Mouse (Mus musculus) neural tube, embryonic 11.5 days (tissue): ENCODE measurements at regions not wholly inside any gene's neighbourhood (a gene's known extent, or its start where the extent isn't known, plus 50 kb on each side); places are given as distances from the start of the nearest gene placed in this dataset.
A peak's percentile ranks its signal among the peaks of the same experiment; 100 is the strongest.
"Not testable (repeated sequence)": the region's sequence is repeated elsewhere in the genome, so short reads cannot be mapped to it uniquely, and the experiment has no call there.

Source experiments
- ATAC-seq: fragments of 200-750 bp; cut with Nextera tagmentation; 2 replicates; pipeline ENCODE4 v1.8.0; 2017; ENCODE audit warnings: moderate number of reproducible peaks, mild to moderate bottlenecking, moderate TSS enrichment, moderate library complexity; ENCODE audit not compliant: insufficient read depth, low FRiP score, low TSS enrichment
- DNase-seq: peaks from one replicate; pipeline ENCODE4 v3.0.0-alpha.2; 2015; ENCODE audit warnings: low spot score
- H3K27ac ChIP-seq: fragments of 300-500 bp; sonication (generic); 2 replicates; pipeline ENCODE4 v1.5.1; 2014; ENCODE audit warnings: low read depth, mild to moderate bottlenecking, low read length
- H3K27me3 ChIP-seq: fragments of 300-500 bp; sonication (generic); 2 replicates; pipeline ENCODE4 v1.6.1; 2014; ENCODE audit warnings: mild to moderate bottlenecking, low read length, mixed read lengths; ENCODE audit not compliant: control insufficient read depth, insufficient read depth
- H3K36me3 ChIP-seq: fragments of 300-500 bp; sonication (generic); 2 replicates; pipeline ENCODE4 v1.6.1; 2014; ENCODE audit warnings: mild to moderate bottlenecking, low read length, moderate library complexity, mixed read lengths; ENCODE audit not compliant: control insufficient read depth, insufficient read depth
- H3K4me1 ChIP-seq: fragments of 300-500 bp; sonication (generic); 2 replicates; pipeline ENCODE4 v1.6.1; 2014; ENCODE audit warnings: low read length, mixed read lengths; ENCODE audit not compliant: control insufficient read depth, insufficient read depth
- H3K4me2 ChIP-seq: fragments of 300-500 bp; sonication (generic); 2 replicates; pipeline ENCODE4 v1.6.1; 2014; ENCODE audit warnings: low read depth, mild to moderate bottlenecking, moderate library complexity
- H3K4me3 ChIP-seq: fragments of 300-500 bp; sonication (generic); 2 replicates; pipeline ENCODE4 v1.5.1; 2014; ENCODE audit warnings: low read depth, low read length
- H3K9ac ChIP-seq: fragments of 300-500 bp; sonication (generic); 2 replicates; pipeline ENCODE4 v1.6.1; 2014; ENCODE audit warnings: mild to moderate bottlenecking, low read length
- H3K9me3 ChIP-seq: fragments of 300-500 bp; sonication (generic); 2 replicates; pipeline ENCODE4 v1.6.1; 2016; ENCODE audit warnings: low read length; ENCODE audit not compliant: control insufficient read depth
- WGBS: fragments of 180-500 bp; shearing (Covaris S2); extraction: QIAGEN DNeasy Blood & Tissue Kit; methylation state at CpG from one replicate; pipeline ENCODE4 v1.1.7; 2014; 5-methylcytosine and 5-hydroxymethylcytosine counted together

- not testable (repeated sequence) for H3K4me3 ChIP-seq, H3K9me3 ChIP-seq, H3K9ac ChIP-seq, DNase-seq, ATAC-seq, H3K4me2 ChIP-seq, H3K36me3 ChIP-seq, H3K4me1 ChIP-seq, H3K27ac ChIP-seq, H3K27me3 ChIP-seq
- WGBS = 91% methylated on average over 11 of the region's 11 CpGs
These were observed 199.4 kb upstream of the Cdk6 start for GRCm38 (mm10) chr5:3141841-3142240.

GRCm38 (mm10) chr5:3146544-3147295 lies 194.6 kb upstream of the Cdk6 start:
- 56% methylated on average over 8 of the region's 11 CpGs for WGBS

DNA sequence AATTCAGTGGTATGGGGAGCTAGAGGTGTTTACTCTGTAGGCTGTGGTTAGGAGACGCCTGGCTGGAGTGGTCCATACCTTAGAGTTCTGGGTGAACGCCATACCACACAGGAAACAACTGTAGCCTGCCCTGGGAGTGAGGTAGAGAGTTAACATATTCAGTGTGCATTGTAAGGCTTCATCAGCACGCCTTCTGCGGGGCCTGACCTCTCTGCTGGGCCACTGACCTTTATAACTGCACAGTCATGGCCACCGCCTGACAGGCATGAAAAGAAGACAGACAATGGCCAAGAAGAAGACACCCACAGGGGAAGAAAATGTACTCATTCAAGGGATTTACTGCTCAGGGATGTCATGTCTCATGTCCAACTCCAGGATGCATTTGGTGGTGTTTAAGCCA lies 191.4 kb upstream of the Cdk6 start:
- H3K4me1 ChIP-seq, H3K9ac ChIP-seq, H3K27ac ChIP-seq, H3K4me3 ChIP-seq, H3K27me3 ChIP-seq, H3K4me2 ChIP-seq, ATAC-seq, H3K36me3 ChIP-seq, H3K9me3 ChIP-seq: not testable (repeated sequence)
- 23% methylated on average over 5 of the region's 5 CpGs for WGBS
- DNase-seq = peak; percentile 11

More at GRCm38 (mm10) chr5:3146544-3147295, 194.6 kb upstream of the Cdk6 start:
- not testable (repeated sequence) for H3K9ac ChIP-seq, H3K27me3 ChIP-seq, H3K36me3 ChIP-seq, H3K9me3 ChIP-seq, H3K4me3 ChIP-seq, H3K4me1 ChIP-seq, H3K4me2 ChIP-seq, H3K27ac ChIP-seq
- ATAC-seq = peak; percentile 64; the same call in 1 of the 2 replicates
- peak; percentile 33 for DNase-seq

GRCm38 (mm10) chr5:3150766-3151165 lies 190.5 kb upstream of the Cdk6 start:
- H3K27ac ChIP-seq, H3K4me1 ChIP-seq, DNase-seq, H3K4me3 ChIP-seq, H3K9me3 ChIP-seq, H3K4me2 ChIP-seq, H3K36me3 ChIP-seq, H3K27me3 ChIP-seq, H3K9ac ChIP-seq: not testable (repeated sequence)
- 0 out of 2 replicates have a peak, but pooled peaks have one; percentile 11 for ATAC-seq
- 44% methylated on average over 4 of the region's 4 CpGs for WGBS

GRCm38 (mm10) chr5:3151534-3152148 lies 189.6 kb upstream of the Cdk6 start:
- peak; percentile 29 for DNase-seq
- H3K27me3 ChIP-seq, H3K9ac ChIP-seq, H3K36me3 ChIP-seq, H3K9me3 ChIP-seq, H3K27ac ChIP-seq, H3K4me1 ChIP-seq, ATAC-seq: not testable (repeated sequence)
- peak overlapping the region; percentile 18; the same call in 1 of the 2 replicates for H3K4me3 ChIP-seq
- 5% methylated on average over 11 of the region's 12 CpGs for WGBS
- H3K4me2 ChIP-seq = peak overlapping the region; percentile 54

- peak overlapping the region; percentile 18 for H3K4me3 ChIP-seq
- not testable (repeated sequence) for H3K27ac ChIP-seq, H3K36me3 ChIP-seq, H3K4me1 ChIP-seq, H3K27me3 ChIP-seq, H3K9ac ChIP-seq, H3K9me3 ChIP-seq
- peak; percentile 56 for DNase-seq
- WGBS = 27% methylated on average over 26 of the region's 26 CpGs
- ATAC-seq = peak; percentile 81
- H3K4me2 ChIP-seq = peak overlapping the region; percentile 54
These were observed 189.0 kb upstream of the Cdk6 start for GRCm38 (mm10) chr5:3152149-3152865.

GRCm38 (mm10) chr5:3165511-3165910 lies 175.8 kb upstream of the Cdk6 start:
- H3K4me2 ChIP-seq, H3K36me3 ChIP-seq, H3K9me3 ChIP-seq, H3K27me3 ChIP-seq, DNase-seq, H3K27ac ChIP-seq, H3K4me1 ChIP-seq, H3K9ac ChIP-seq, ATAC-seq, H3K4me3 ChIP-seq: not testable (repeated sequence)
- 97% methylated on average over 2 of the region's 2 CpGs for WGBS

DNA sequence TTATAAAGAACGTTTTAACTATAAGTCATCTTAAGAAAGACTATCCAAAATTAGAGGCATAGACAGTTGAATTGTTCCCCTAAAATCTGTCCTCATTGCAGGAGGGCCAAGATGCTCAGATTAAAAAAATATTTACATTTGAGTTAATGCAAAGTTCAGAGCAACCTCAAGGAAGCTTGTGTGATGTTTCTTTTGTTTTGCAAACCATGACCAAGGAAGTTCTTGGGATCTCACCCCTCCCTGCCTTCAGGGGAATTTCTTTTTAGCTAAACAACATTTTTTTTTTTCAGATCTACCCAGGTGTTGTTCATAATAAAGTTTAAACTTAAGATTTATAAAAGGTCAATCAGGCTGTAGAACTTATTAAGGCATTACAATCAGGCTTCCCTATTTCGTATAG lies 174.8 kb upstream of the Cdk6 start:
- WGBS = 75% methylated on average over 2 of the region's 2 CpGs
- H3K4me1 ChIP-seq, H3K27ac ChIP-seq, H3K9ac ChIP-seq, H3K36me3 ChIP-seq, H3K9me3 ChIP-seq, ATAC-seq, H3K27me3 ChIP-seq, H3K4me3 ChIP-seq, DNase-seq, H3K4me2 ChIP-seq: not testable (repeated sequence)
